Mouse (Mus musculus) olfactory bulb, adult 2 months (tissue): ENCODE data around the gene Olfr159.

Experiments used
- CTCF ChIP-seq: fragments of 200-500 bp; IDR thresholded peaks from 2 replicates; pipeline ENCODE4 v1.5.1; 2012; ENCODE audit warnings: low read depth, mild to moderate bottlenecking, low read length, moderate library complexity; ENCODE audit not compliant: insufficient read depth
- POLR2A ChIP-seq: fragments of 200-500 bp; IDR thresholded peaks from 2 replicates; pipeline ENCODE4 v1.6.1; 2012; ENCODE audit warnings: mild to moderate bottlenecking, low read depth, low read length, moderate library complexity; ENCODE audit not compliant: insufficient read depth

- no peak for TF ChIP-seq CTCF
- no peak for TF ChIP-seq POLR2A
Observed at GRCm38 (mm10) chr4:43726995-43727394, 43.8 kb downstream of the Olfr159 start, which contains the start of gene Hrct1.
